Mouse (Mus musculus): ENCODE results near the gene Taf13. TPM values are rescaled to one million over a fixed set of nuclear protein-coding genes. Genes with fewer than 3 reads are reported as not detected.

The Taf13 gene
- total RNA-seq, 1 experiment: 17.3 TPM

DNA sequence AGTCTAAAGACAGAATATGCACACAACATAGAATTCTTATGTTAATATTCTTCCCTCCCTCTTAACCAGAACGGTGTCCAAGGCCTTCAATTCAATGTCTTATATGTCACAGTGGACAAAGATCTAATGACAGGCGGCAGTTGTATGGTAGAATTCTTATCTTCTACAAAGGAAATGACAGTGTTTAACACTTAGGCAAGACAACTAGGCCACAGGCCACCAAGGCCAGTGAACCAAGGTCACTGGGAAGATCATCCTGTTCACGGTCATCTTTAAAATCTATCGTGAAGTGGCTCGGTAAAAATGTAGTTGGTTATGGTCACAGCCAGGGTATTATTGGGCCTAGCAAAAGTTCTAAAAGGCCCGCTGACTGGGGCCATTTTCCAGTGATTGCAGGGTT is 37.5 kb upstream of the Taf13 start, which contains the start of gene 1700013F07Rik:
Gene 1700013F07Rik (plus strand): TSS at position 200 of the 400 bp plus-strand sequence.
- DNase-seq (ENCODE audit: low read depth, low spot score): no peak
- H3K27ac ChIP-seq (ENCODE audit: insufficient read depth, low read depth, low read length, poor library complexity, severe bottlenecking): no peak within 1 kb of the TSS

DNA sequence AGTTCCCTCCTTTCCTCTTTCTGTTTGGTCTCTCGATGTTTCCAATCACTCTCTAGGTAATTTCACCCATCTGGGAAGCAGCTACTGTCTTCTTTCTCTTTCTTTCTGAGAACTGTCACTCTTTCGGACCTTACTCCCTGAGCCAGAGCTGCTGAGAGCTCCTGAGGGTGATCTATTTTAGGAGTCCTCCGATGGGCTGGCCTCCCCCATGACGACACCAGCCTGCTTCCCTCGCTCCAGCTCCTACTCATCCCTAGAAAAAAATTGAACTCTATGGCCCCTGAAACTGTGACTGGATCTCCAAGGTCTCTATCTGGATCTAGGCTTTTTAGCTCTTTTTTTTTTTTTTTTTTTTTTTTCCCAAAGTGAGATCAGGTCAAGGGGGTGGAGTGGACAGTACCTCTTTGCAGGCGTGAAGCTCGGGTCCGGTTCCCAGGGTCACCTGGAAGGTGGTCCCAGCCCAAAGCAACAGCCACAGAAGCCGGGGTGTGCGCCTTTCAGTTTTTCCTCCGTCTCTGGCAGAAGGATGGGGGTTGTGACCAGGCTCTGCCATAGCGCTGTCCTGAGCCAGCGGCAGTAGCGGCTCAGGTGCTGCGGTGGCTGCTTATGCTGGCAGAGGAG is 35.5 kb upstream of the Taf13 start:
- DNase-seq (ENCODE audit: low read depth, low spot score): no peak
- H3K9me3 ChIP-seq (ENCODE audit: control insufficient read depth, insufficient read depth, low read depth, low read length): no peaks in the 10 kb centered on the region
- no peak overlapping the region for H3K27ac ChIP-seq (ENCODE audit: insufficient read depth, low read depth, low read length, poor library complexity, severe bottlenecking)
- H3K9ac ChIP-seq (ENCODE audit: insufficient read depth, low read depth, low read length, poor library complexity, severe bottlenecking): no peak overlapping the region
- H3K36me3 ChIP-seq (ENCODE audit: control insufficient read depth, insufficient read depth, low read length, poor library complexity, severe bottlenecking): no peaks in the 10 kb centered on the region
- H3K4me3 ChIP-seq (ENCODE audit: insufficient read depth in 1 of 2, low read depth in 1 of 2, low read length in 2 of 2, poor library complexity in 1 of 2, severe bottlenecking in 1 of 2): peak overlapping the region; percentile 39 to 55; a peak in 1 of 4 replicates
- in situ Hi-C loops (cut with MboI; ENCODE audit: low sequenced_read_pairs in 2 of 2, unreplicated experiment in 2 of 2): no loop called here
- TF ChIP-seq ZC3H11A (IDR thresholded peaks at IDR 0.05; ENCODE audit: borderline replicate concordance, low read depth, low read length) (no peak), CHD2 (IDR thresholded peaks at IDR 0.05; ENCODE audit: low read depth, low read length) (no peak), MAFK (IDR thresholded peaks at IDR 0.05; ENCODE audit: insufficient read depth, low read depth, low read length) (no peak), HCFC1 (IDR thresholded peaks at IDR 0.05; ENCODE audit: borderline replicate concordance, insufficient read depth, low read length) (no peak), ZNF384 (IDR thresholded peaks at IDR 0.05; ENCODE audit: low read depth, low read length) (no peak)
- H3K4me1 ChIP-seq (ENCODE audit: control insufficient read depth in 2 of 2, insufficient read depth in 2 of 2, low read length in 2 of 2, poor library complexity in 1 of 2): no peaks in the 10 kb centered on the region; a peak in 1 of 4 replicates

More for the DNA sequence above, 37.5 kb upstream of the Taf13 start, which contains the start of gene 1700013F07Rik:
- Histone ChIP-seq H3K4me3 (ENCODE audit: insufficient read depth in 1 of 2, low read depth in 1 of 2, low read length in 2 of 2, poor library complexity in 1 of 2, severe bottlenecking in 1 of 2) (no peak within 1 kb of the TSS), H3K36me3 (ENCODE audit: control insufficient read depth, insufficient read depth, low read length, poor library complexity, severe bottlenecking) (no peaks in the 10 kb centered on the region), H3K9me3 (ENCODE audit: control insufficient read depth, insufficient read depth, low read depth, low read length) (no peaks in the 10 kb centered on the region), H3K9ac (ENCODE audit: insufficient read depth, low read depth, low read length, poor library complexity, severe bottlenecking) (no peak within 1 kb of the TSS), H3K4me1 (ENCODE audit: control insufficient read depth in 2 of 2, insufficient read depth in 2 of 2, low read length in 2 of 2, poor library complexity in 1 of 2) (no peaks in the 10 kb centered on the region; a peak in 1 of 4 replicates)
- TF ChIP-seq ZNF384 (IDR thresholded peaks at IDR 0.05; ENCODE audit: low read depth, low read length) (no peak), HCFC1 (IDR thresholded peaks at IDR 0.05; ENCODE audit: borderline replicate concordance, insufficient read depth, low read length) (no peak), ZC3H11A (IDR thresholded peaks at IDR 0.05; ENCODE audit: borderline replicate concordance, low read depth, low read length) (no peak), MAFK (IDR thresholded peaks at IDR 0.05; ENCODE audit: insufficient read depth, low read depth, low read length) (no peak), CHD2 (IDR thresholded peaks at IDR 0.05; ENCODE audit: low read depth, low read length) (no peak)
- in situ Hi-C loops (cut with MboI; ENCODE audit: low sequenced_read_pairs in 2 of 2, unreplicated experiment in 2 of 2): no loop called here

DNA sequence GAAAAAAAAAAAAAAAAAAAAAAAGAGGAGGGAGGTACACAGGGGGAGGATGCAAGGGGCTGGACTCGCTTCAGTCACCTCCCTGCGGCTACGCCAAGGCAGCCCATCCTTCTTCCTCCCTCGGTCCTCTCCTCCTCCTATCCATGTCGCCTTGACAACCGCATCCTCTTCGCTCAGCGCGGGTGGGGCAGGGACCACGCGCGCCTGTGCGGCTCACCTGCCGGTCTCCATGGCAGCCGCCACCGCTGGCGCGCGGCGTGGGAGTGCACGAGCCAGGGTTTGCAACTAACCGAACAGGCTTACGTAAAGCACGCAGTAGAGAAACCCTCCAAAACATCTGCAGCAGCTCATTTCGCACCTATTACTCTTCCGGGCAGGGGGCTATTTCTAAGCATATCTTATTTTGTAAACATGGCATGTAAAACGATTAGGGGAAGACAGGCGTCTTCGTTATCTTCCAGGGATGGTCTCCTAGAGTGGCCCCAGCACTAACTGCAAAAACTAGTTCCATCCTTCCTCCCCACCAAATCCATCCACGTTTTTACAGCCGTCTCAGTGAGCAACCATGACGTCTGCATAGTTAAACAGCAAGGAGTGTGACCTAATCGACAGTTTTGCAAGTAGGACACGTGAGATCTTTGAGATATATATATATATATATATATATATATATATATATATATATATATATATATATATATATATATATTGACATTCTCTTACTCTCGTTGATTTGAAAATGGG is 34.8 kb upstream of the Taf13 start, which contains the start of gene 5330417C22Rik:
Gene 5330417C22Rik (minus strand): TSS at position 20 of the 744 bp plus-strand sequence.
- DNase-seq (ENCODE audit: low read depth, low spot score): no peak
- H3K27ac ChIP-seq (ENCODE audit: insufficient read depth, low read depth, low read length, poor library complexity, severe bottlenecking): no peak within 1 kb of the TSS
- H3K4me3 ChIP-seq (ENCODE audit: insufficient read depth in 1 of 2, low read depth in 1 of 2, low read length in 2 of 2, poor library complexity in 1 of 2, severe bottlenecking in 1 of 2): peak within 1 kb of the TSS; percentile 39 to 55; a peak in 3 of 4 replicates
- in situ Hi-C loops (cut with MboI; ENCODE audit: low sequenced_read_pairs in 2 of 2, unreplicated experiment in 2 of 2): no loop called here
- no peaks in the 10 kb centered on the region; a peak in 1 of 4 replicates for H3K4me1 ChIP-seq (ENCODE audit: control insufficient read depth in 2 of 2, insufficient read depth in 2 of 2, low read length in 2 of 2, poor library complexity in 1 of 2)
- H3K36me3 ChIP-seq (ENCODE audit: control insufficient read depth, insufficient read depth, low read length, poor library complexity, severe bottlenecking): no peaks in the 10 kb centered on the region
- no peaks in the 10 kb centered on the region for H3K9me3 ChIP-seq (ENCODE audit: control insufficient read depth, insufficient read depth, low read depth, low read length)
- H3K9ac ChIP-seq (ENCODE audit: insufficient read depth, low read depth, low read length, poor library complexity, severe bottlenecking): no peak within 1 kb of the TSS
- TF ChIP-seq ZC3H11A (IDR thresholded peaks at IDR 0.05; ENCODE audit: borderline replicate concordance, low read depth, low read length): no peak
- peak; percentile 84 for TF ChIP-seq ZNF384 (IDR thresholded peaks at IDR 0.05; ENCODE audit: low read depth, low read length)

DNA sequence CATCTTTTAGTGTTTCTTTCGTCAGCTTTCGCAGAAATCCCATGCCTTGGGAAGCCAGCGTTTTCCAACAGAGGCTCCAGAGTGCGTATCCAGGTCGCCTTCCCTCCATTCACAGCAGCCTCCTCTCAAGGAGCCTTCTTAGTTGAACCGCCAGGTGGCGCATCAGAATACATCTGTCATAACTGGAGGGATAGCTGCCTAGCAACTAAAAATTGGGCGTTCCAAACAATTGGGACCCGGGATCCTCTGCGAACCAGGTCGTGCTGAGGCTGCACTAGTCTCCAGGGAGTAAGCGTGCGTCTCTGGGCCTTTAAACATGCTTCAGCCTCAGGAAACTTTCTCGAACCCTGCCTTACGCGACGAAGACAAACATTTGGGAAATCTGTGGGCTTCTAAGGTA is 34.2 kb upstream of the Taf13 start:
- no peak overlapping the region for H3K4me3 ChIP-seq (ENCODE audit: insufficient read depth in 1 of 2, low read depth in 1 of 2, low read length in 2 of 2, poor library complexity in 1 of 2, severe bottlenecking in 1 of 2)
- in situ Hi-C loops (cut with MboI; ENCODE audit: low sequenced_read_pairs in 2 of 2, unreplicated experiment in 2 of 2): no loop called here
- no peak for TF ChIP-seq HCFC1 (IDR thresholded peaks at IDR 0.05; ENCODE audit: borderline replicate concordance, insufficient read depth, low read length)
- TF ChIP-seq CHD2 (IDR thresholded peaks at IDR 0.05; ENCODE audit: low read depth, low read length): no peak
- TF ChIP-seq ZNF384 (IDR thresholded peaks at IDR 0.05; ENCODE audit: low read depth, low read length): no peak
- TF ChIP-seq MAFK (IDR thresholded peaks at IDR 0.05; ENCODE audit: insufficient read depth, low read depth, low read length): no peak
- no peak for TF ChIP-seq ZC3H11A (IDR thresholded peaks at IDR 0.05; ENCODE audit: borderline replicate concordance, low read depth, low read length)
- H3K9ac ChIP-seq (ENCODE audit: insufficient read depth, low read depth, low read length, poor library complexity, severe bottlenecking): no peak overlapping the region
- H3K4me1 ChIP-seq (ENCODE audit: control insufficient read depth in 2 of 2, insufficient read depth in 2 of 2, low read length in 2 of 2, poor library complexity in 1 of 2): no peaks in the 10 kb centered on the region; a peak in 1 of 4 replicates
- H3K9me3 ChIP-seq (ENCODE audit: control insufficient read depth, insufficient read depth, low read depth, low read length): no peaks in the 10 kb centered on the region
- H3K36me3 ChIP-seq (ENCODE audit: control insufficient read depth, insufficient read depth, low read length, poor library complexity, severe bottlenecking): no peaks in the 10 kb centered on the region
- H3K27ac ChIP-seq (ENCODE audit: insufficient read depth, low read depth, low read length, poor library complexity, severe bottlenecking): no peak overlapping the region
- peak; percentile 84 for DNase-seq (ENCODE audit: low read depth, low spot score)
